Mouse (Mus musculus) cerebellum, adult 11 months (tissue): ENCODE data around the gene Gpx3.
"Not testable (repeated sequence)": the region's sequence is repeated elsewhere in the genome, so short reads cannot be mapped to it uniquely, and the experiment has no call there.

ENCODE experiments used
- DNase-seq: peaks from one replicate; pipeline ENCODE4 v3.0.0; 2022

Gpx3 gene

DNA sequence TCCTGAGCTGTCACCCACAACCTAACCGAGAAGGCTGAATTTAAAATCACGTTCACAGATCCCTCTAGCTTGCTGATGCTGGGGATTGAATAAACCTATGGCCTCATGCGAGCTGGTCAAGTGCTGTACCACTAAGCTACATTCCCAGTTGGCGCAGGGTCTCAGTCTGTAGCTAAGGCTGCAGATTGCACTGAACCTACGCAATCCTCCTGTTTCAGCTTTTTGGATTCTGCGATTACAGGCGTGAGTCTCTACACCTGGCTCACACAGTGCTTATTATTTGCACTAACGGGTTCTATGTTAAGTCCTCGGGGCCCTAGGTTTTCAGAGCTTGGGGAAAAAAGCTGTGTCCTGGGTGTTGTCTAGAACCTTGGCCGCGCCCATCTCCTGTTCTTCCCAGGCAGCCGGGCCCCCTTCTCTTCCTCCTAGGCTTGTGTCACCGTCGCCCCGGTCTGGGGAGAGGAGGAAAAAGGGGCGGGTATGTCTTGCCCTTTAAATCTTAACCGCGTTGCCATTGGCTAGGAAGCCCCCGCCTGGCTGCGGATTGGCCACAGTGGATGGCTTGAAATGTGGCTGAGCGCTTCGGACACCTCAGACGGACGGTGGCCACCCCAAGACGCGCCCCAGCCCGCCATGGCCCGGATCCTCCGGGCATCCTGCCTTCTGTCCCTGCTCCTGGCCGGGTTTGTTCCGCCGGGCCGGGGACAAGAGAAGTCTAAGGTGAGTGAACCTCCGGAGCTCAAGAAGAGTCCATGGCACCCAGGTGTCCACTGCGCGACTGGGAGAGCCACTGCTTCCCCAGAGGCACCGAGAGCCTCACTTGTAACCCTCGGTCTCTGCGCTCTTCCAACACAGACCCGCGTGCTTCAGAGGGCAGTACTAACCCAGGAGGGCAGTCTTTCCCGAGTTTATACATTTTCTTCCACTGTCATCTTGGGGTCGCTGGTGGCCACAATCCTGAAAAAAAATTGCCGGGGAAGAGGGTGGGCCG lies at the start of gene Gpx3:
Gene Gpx3 (plus strand): TSS at position 121 of the 991 bp plus-strand sequence.
- DNase-seq = peak; percentile 61

DNA sequence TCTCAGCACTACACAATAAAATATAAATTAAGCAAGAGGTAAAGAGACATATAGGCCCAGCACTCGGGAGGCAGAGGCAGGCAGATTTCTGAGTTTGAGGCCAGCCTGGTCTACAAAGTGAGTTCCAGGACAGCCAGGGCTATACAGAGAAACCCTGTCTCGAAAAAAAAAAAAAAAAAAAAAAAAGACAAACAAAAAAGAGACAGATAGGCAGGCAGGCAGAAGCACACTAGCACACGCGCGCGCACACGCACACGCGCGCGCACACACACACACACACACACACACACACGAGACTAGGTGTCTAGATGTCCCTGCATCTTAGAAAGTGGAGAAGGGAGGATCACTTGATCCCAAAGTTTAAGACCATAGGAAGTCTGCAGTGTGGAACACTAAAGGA lies 43.4 kb upstream of the Gpx3 start:
- DNase-seq = not testable (repeated sequence)

DNA sequence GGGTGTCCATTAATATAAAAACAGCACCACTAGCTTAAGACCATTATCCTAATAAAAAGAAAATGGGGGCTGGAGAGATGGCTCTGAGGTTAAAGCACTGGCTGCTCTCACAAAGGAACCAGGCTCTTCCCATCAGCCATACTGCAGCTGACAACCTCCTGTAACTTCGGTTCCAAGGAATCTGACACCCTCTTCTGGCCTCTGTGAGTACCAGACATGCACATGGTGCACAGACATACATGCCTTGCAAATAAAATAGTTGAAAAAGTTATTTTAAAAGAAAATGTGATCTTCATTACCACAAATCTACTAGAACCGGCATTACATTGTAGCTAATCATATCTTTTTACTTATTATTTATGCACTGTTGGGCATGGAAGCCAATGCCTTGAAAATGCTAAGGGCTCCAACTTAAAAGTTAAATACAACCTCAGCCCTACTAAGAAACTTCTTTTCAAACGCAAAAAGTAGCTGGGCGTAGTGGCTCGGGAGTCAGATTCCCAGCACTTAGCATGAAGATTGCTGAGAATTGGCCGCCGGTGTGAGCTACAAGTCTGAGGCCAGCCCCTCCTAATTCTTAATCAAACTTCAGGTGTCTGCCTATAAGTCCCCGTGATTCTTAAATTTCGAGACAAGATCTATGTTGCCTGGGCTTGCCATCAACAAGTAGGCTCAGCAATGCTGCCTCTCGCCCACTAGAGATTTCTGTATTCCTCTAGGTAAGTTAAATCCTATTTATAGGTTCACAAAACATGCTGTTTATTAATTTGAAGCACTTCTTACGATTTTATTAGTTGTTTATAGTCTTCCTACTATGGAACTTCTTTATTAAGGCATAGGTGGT lies 42.7 kb upstream of the Gpx3 start:
- no peak for DNase-seq

DNA sequence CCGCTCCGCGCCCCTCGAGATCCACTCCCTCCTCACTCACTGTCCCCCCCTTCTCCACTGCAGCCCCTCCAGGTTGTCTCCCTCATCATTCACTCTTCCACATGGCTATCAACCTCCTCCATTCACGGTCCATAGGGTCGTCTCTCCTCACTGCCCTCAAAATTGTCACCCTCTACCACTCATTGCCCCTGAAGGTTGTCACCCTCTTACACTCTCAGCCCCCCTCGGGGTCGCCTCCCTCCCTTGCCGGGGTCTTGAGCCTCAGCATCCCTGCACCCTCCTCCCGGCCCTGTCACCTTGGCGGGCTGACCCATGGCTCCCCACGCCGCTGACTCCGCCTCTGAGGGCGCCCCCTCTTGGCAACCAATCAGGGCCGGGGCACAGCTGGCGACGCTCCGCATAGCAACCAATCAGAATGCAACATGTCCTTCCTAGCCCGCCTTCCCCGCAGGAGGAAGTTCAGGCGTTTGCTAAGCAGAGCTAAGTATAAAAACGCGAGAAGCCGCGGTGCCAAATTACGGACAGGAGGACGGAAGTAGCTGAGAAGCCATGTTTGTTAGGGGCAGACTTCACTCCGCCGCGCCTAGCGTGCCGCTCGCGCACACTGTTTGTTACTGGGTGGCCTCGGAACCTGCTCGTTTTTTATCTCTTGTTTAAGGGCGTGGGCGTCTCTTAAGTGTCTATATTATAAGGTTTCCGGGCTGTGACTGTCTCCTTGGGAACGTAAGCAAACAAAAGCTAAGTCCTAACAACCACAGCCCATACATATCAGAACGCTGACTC lies 41.8 kb upstream of the Gpx3 start, which contains the start of gene Lyrm7:
Gene Lyrm7 (minus strand): TSS at position 661 of the 783 bp plus-strand sequence.
- peak; percentile 98 for DNase-seq

DNA sequence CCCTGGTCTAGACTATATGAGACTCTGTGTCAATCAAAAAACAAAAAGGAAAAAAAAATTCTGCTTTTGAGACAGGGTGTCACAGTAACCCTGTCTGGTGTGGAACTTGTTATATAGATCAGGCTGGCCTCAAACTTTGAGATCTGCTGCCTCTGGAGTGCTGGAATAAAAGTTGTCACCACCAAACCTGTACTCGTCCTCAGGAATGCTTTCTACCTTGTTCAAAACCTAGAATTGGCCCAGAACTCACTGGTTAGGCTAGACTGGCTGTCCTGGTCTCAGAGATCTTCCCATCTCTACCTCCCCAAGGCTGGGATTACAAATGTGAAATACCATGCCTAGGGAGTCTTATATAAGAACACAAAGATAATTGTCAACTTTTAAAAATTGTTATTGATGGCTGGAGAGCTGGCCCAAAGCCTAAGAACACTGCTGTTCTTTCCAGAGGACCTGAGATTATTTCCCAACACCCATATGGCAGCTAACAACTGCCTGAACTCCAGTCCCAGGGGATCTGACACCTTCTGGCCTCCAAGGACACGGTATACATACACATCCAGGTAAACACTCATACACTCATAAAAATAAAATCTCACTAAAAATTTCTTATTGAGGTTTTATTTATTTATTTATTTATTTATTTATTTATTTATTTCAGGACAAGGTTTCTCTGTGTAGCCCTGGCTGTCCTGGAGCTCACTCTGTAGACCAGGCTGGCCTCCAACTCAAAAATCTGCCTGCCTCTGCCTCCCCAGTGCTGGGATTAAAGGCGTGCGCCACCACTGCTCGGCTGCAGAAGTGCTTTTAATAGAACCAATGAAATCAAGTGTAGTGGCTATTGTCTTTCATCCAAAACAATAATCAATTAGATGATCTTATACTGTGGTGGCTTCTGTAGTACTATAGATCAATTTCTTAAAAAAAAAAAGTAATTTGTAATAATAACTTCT lies 40.5 kb upstream of the Gpx3 start:
- DNase-seq = no peak

DNA sequence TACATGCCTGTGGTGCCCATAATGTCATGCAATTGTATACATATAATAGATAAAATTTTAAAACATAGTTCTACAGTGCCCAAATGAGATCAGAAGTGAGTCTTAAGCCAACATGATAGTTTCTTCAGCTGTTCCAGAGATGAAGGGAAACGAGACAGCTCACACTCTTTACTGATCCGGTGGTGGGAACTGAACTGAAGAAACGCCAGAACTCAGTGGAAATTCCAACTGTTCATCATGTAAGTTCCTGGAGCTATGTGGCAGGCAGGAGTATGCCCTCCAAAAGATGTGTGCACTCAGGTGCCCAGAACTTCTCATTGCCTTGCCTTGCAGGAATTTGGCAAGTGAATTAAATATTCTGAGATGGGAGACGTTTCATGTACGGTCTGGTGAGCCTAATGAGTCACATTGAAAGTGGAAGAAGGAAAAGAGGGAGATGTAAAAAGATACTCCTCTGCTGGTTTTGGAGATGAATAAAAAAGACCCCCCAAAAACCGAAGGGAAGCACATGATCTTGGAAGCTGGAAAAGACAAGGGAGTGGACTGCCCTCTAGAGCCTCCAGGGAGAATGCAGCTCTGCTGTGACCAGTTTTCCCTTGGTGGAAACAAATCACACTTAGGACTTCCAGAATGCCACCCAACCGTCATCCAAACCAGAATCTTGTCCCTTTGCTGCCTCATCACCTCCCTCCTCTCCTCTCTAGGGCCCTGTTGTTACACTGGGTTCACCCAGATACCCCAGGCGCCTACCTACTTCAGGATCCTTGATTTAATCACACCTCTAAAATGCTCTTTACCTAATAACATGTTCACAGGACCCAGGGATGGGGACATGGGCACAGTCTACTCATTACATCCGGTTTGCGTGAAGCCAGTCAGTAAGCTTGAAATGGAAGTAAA lies 39.4 kb upstream of the Gpx3 start:
- DNase-seq = peak; percentile 41

DNA sequence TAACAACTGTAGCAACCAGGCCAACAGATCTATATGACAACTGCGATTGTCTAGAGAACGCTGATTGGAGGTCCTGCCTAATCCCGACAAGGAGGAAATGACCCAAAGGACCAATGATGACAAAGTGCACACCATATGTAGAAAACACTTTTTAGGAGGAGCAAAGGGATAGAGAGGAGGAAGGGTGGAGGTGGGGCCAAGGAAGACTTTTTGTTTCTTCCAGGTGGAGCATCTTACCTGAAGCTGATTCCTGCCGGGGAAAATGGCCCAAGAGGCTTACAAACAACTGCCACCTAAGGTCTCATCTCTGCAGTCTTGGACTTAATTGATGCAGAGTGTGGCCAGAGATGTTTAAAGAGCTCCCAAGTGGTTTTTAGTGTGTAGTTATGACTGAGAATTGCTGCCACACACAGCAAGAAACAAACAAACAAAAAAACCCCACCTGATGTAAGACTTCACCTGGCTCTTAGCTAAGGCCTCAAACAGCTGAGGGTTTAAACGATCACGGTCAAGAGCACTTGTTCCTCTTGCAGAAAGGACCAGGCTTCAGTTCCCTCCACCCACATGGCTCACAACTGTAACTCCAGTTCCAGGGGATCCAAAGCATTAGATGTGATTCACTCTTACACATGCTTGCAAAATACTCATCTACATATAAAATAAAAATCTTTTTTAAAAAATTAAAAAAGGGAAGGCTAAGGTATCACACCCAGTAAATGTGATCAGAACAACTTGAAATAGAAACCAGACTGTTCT lies 36.7 kb upstream of the Gpx3 start:
- no peak for DNase-seq

DNA sequence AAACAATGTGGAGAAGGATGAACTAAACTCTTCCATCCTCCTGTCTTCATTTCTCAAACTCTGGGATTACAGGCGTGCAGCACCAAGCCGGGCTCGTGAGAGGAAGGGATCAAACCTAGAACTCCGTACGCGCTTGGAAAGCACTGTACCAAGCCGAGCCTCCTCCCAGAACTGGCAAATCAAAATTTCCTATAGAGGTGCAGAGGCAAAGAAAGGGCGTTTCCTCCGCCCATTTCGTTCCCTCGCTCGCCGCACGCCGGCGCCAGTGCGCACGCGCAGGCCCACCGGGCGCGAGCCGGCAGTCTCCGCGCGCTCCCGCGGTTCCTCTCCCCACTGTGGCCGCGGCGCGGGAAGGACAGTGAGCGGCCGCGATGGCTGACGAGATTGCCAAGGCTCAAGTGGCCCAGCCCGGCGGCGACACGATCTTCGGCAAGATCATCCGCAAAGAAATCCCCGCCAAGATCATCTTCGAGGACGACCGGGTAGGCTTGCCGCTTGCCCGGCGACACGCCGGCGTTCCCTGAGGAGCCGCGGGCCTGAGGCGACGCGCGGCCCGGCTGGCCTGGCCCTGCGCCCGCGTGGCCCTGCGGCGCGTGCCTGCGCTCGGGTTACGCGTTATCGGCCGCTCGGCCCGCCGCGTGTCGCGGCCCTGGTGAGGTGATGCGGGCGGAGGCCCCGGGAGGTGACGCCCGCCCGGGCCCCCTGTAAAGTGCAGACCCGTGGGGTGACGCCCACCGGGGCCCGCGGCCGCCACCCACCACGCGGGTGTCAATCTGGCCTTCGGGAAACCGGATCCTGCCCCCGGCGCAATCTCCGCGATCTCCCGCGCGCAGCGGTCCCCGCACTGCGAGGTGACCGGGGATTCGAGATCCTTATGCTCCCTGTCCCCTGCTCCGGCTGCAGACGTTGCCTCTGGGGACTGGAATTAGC lies 35.9 kb upstream of the Gpx3 start, which contains the start of gene Hint1:
Gene Hint1 (plus strand): TSS at position 265 of the 930 bp plus-strand sequence.
- peak; percentile 94 for DNase-seq

DNA sequence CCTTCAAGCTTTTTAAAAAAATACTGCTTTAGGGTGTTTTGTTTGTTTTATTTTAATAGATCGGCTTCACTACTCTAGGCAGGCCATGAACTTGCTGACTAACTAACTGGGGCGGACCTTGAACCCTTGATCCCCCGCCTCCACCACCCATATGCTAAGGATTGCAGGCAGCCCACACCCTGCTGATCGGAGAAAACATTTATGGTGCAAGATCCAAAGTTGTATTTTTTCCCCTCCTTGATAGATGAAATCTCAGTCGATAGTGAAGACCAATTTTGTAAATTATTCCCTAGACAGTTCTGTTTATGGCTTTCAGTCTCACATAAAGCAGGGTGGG lies 35.2 kb upstream of the Gpx3 start:
- no peak for DNase-seq

DNA sequence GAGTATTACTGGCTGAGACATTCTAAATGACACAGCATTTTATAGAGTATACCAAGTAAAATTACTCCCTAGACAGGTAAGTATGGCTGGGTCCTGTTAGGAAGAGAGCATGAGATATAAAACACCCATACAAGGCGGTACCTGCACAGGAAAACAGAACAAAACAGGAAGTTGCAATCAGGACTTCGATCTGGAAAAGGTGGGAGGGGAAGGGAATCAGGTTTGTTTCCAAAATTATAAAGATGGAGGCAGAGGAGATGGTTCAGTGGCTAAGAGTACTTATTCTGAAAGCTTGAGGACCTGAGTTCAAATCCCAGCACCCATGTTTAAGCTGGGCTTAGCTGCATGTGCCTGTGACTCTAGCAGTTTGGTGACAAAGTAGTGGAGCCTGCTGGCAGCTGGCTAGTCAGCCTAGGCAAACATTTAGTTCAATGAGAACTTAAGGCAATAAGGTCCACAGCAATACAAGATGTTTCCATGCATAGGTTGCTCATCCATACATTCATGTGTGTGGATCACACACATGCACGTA lies 34.3 kb upstream of the Gpx3 start:
- DNase-seq = no peak

DNA sequence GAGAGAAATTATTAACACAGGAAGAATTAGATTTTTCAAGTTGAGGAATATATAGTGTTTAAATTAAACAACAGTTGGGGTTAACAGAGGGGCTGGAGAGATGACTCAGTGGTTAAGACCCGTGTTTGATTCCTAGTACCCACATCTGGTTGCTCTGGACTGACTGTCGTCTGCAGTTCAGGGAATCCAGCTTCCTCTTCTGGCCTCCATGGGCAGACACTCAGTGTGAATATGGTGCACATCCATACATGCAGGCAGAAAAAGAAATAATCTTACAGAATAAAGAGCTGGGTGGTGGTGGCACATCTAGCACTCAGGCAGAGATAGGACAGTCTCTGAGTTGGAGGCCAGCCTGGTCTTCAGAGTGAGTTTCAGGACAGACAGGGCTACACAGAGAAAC lies 33.8 kb upstream of the Gpx3 start:
- no peak for DNase-seq

DNA sequence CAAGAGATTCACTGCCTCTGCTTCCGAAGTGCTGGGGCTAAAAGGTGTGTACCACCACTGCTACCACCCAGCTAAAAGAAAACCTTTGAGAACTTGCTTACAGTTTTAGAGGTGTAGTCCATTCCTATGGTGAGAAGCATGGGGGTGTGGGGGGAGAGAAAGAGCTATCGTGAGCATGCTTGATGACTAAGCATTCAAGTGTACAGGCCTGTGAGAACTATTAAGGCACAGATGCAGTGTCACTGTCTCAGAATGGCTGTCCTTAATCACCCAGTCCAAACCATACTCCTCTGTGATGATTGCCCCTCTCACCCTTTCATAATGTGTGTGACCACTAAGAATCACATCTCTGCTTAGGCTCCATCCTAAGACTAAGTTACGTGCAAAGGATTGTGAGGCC lies 32.9 kb upstream of the Gpx3 start:
- no peak for DNase-seq

DNA sequence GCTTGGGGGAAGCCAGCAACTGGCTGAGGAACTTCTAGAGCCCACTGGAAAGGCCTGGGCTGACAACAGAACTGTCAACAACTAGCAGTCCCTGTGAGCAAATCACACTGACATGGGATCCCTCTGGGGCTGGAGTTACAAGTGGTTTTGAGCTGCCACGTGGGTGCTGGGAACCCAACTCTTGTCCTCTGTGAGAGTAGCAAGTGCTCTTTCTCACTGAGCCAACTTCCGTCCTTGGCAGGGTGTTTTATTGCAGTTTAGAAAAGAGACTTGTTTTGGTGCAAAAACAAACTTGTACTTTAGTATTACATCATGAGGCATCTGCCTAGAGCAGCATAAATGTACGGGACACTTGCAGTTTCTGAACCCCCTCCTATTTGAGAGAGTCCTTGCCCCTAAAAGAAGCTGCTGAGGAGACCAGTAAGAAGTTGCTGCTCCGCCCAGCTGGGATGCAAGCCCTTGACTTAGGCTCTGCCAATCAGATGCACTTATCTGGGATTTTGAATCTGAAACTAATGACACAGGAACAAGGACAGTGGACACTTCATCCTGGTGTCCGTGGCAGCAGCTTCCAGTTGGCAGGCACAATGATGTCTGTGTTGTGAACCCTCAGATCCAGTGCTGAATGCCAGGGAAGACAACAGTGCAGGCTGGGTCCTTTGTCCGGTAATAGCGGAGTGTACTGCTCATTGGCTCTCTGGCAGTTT lies 30.3 kb upstream of the Gpx3 start:
- no peak for DNase-seq

DNA sequence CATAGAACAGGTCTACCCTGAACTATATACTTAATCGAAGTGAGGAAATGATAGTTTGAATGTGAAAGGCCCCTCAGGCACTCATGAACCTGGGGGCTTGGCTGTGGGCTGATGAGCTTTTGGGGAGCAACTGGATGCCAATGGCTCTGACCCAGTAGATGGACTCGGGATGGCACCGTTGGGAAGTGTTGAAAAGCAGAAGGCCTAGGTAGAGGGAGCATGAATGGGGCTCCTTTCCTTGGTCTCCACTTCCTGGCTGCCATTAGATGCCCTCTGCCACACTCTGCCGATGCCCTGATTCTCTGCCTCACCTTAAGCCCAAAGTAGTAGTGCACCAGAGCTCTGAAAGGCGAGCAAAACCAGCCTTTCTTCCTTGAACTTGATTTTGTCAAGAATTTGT lies 26.2 kb upstream of the Gpx3 start:
- DNase-seq = no peak

DNA sequence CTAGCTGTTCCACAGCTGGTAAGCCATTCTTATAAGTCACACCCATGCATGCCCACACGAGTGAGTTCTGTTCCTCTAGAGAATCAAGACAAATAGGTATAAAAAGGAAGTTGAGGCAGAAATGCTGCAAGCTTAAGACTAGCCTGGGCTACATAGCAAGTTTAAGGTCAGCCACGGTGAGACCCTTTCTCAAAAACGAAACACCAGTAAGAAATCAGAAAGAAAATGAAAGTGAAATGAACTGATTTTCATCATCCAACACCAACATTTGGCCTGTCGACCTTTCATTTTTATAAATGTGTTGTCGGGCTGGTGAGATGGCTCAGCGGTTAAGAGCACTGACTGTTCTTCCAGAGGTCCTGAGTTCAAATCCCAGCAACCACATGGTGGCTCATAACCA lies 23.4 kb upstream of the Gpx3 start:
- no peak for DNase-seq

DNA sequence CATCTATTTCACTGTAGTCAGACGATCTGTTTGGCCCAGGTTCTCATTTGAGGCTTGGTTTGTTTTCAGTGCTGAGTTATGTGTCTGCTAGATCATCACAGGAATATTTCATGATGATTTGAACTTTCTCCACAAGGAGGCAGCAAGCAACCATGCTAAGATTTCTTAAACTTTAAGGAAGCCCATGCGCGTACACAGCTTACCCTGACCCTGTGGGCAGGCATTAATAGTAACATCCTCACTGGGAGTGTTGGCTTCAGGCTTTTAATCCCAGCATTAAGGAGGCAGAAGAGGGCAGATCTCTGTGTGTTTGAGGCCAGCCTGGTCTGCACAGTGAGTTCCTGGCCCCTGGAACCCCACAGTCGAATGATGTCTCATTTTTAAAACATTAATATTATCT lies 22.8 kb upstream of the Gpx3 start:
- no peak for DNase-seq

DNA sequence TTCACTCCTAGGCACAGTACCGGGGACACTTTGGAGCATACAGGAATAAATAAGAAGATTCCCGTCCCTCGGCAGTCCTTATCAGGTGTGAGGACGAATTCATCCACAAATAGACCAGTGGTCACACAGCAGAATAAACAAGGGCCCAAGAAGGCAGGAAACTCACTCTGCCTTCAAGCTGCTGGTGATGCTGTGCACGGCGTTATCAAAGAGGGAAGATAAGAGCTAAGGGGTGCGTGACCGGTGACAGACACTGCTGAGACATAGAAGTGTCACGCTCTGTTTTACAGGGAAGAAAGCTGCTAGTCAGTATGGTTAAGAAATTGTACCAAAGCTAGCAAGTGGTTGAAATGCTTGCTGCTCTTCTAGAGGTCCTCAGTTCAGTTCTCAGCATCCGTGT lies 22.3 kb upstream of the Gpx3 start:
- DNase-seq = no peak

DNA sequence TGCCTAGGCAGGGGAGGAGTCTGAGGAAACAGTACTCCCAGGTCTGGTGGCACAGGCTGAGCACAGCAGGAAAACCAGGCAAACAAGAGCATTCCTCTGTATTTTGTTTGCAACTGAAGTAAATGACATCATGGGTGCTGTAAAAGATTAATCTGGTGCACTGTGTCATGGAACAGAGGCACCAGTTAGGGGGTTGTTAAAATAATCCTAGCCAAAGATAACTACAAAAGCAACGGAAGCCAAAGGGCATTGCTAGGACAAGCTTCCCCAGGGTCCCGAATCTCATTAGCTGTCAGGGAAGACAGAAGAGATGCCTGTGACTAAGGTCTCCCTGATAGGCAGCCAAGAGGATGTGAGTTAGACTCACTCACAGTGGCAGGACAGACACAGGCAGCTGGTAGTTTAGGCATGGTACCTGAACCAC lies 21.2 kb upstream of the Gpx3 start:
- DNase-seq = no peak
